Mouse (Mus musculus) small intestine, adult 2 months (tissue): ENCODE results near the gene H2al2a. TPM values are rescaled to one million over a fixed set of nuclear protein-coding genes. Genes with fewer than 3 reads are reported as not detected.

Experiments used
- H3K27ac ChIP-seq: fragments of 200-500 bp; 2 replicates; pipeline ENCODE4 v1.5.1; 2012; ENCODE audit warnings: low read depth, low read length, control low read depth, inconsistent platforms; ENCODE audit not compliant: insufficient read depth
- H3K27me3 ChIP-seq: fragments of 200-500 bp; 2 replicates; pipeline ENCODE4 v1.6.1; 2012; ENCODE audit warnings: mild to moderate bottlenecking, moderate library complexity, low read length, inconsistent platforms; ENCODE audit not compliant: control insufficient read depth, insufficient read depth
- H3K36me3 ChIP-seq: fragments of 200-500 bp; 2 replicates; pipeline ENCODE4 v1.6.1; 2012; ENCODE audit warnings: mild to moderate bottlenecking, low read length, control low read depth, inconsistent platforms; ENCODE audit not compliant: control insufficient read depth, insufficient read depth
- H3K4me1 ChIP-seq: fragments of 200-500 bp; 2 replicates; pipeline ENCODE4 v1.6.1; 2012; ENCODE audit warnings: low read length, inconsistent platforms, mixed read lengths; ENCODE audit not compliant: control insufficient read depth, insufficient read depth, insufficient read length
- H3K4me3 ChIP-seq: fragments of 200-500 bp; 2 replicates; pipeline ENCODE4 v1.5.1; 2012; ENCODE audit warnings: low read depth, mild to moderate bottlenecking, control low read depth, inconsistent platforms, low read length, moderate library complexity
- CTCF ChIP-seq: fragments of 200-500 bp; IDR thresholded peaks from 2 replicates; pipeline ENCODE4 v1.5.1; 2012; ENCODE audit warnings: low read depth, mild to moderate bottlenecking, control low read depth, inconsistent platforms, low read length, moderate library complexity, mixed read lengths; ENCODE audit not compliant: insufficient replicate concordance, insufficient read length; ENCODE audit errors: extremely low read depth
- POLR2A ChIP-seq: fragments of 200-500 bp; IDR thresholded peaks from 2 replicates; pipeline ENCODE4 v1.6.1; 2012; ENCODE audit warnings: low read depth, mild to moderate bottlenecking, control low read depth, inconsistent platforms, low read length, moderate library complexity
- WGBS: fragments of 180-500 bp; shearing (Covaris S2); methylation state at CpG from one replicate; pipeline ENCODE4 v1.1.7; 2018; 5-methylcytosine and 5-hydroxymethylcytosine counted together
- polyA plus RNA-seq: library from polyadenylated mRNA; depleted of rRNA; stranded (reverse); fragments of >200 nt; gene quantifications from 2 replicates; pipeline ENCODE4 v1.2.3, GENCODE M21; 2012

H2al2a gene
- polyA plus RNA-seq, 1 experiment, result not detected

- Histone ChIP-seq H3K36me3 (no peaks in the 10 kb centered on the region), H3K27ac (no peak overlapping the region), H3K27me3 (peaks cover 1% of the 10 kb centered on the region; the same call in 1 of the 2 replicates), H3K4me3 (no peak overlapping the region), H3K4me1 (no peaks in the 10 kb centered on the region)
- 57% methylated on average over 46 of the region's 46 CpGs for WGBS
- TF ChIP-seq CTCF (no peak), POLR2A (no peak)
Observed at GRCm38 (mm10) chr2:18039566-18040290, 43.0 kb upstream of the H2al2a start.

GRCm38 (mm10) chr2:18038895-18039371 is 42.2 kb upstream of the H2al2a start:
- Histone ChIP-seq H3K4me1 (no peaks in the 10 kb centered on the region), H3K27me3 (no peaks in the 10 kb centered on the region; the same call in 1 of the 2 replicates), H3K36me3 (no peaks in the 10 kb centered on the region), H3K27ac (no peak overlapping the region), H3K4me3 (no peak overlapping the region)
- 92% methylated on average over 10 of the region's 10 CpGs for WGBS
- TF ChIP-seq POLR2A (no peak), CTCF (no peak)

- WGBS, result 80% methylated on average over 3 of the region's 3 CpGs
- Histone ChIP-seq H3K4me1 (no peaks in the 10 kb centered on the region), H3K36me3 (no peaks in the 10 kb centered on the region), H3K27me3 (peaks cover 4% of the 10 kb centered on the region), H3K27ac (no peak overlapping the region), H3K4me3 (no peak overlapping the region)
- TF ChIP-seq POLR2A (no peak), CTCF (no peak)
Observed at GRCm38 (mm10) chr2:18038141-18038752, 41.5 kb upstream of the H2al2a start.

- Histone ChIP-seq H3K4me3 (no peak within 1 kb of the TSS), H3K4me1 (no peaks in the 10 kb centered on the region), H3K36me3 (no peaks in the 10 kb centered on the region), H3K27ac (no peak within 1 kb of the TSS), H3K27me3 (peaks cover 7% of the 10 kb centered on the region)
- WGBS, result 78% methylated on average over 2 of the region's 2 CpGs
- TF ChIP-seq CTCF (no peak), POLR2A (no peak)
Observed at GRCm38 (mm10) chr2:18037491-18037890, 40.7 kb upstream of the H2al2a start, which contains the start of gene A930004D18Rik. TSS of gene A930004D18Rik (minus strand) at chr2:18037737.

GRCm38 (mm10) chr2:18034371-18035250 is 37.9 kb upstream of the H2al2a start:
- peaks cover 21% of the 10 kb centered on the region for H3K27me3 ChIP-seq
- no peak overlapping the region for H3K4me3 ChIP-seq
- no peaks in the 10 kb centered on the region for H3K36me3 ChIP-seq
- peaks cover 3% of the 10 kb centered on the region for H3K4me1 ChIP-seq
- whole genome bisulfite sequencing, result 94% methylated on average over 10 of the region's 10 CpGs
- H3K27ac ChIP-seq, result no peak overlapping the region
- TF ChIP-seq POLR2A (no peak), CTCF (no peak)

GRCm38 (mm10) chr2:18033166-18034108 is 36.7 kb upstream of the H2al2a start:
- TF ChIP-seq CTCF (no peak), POLR2A (no peak)
- 89% methylated on average over 10 of the region's 10 CpGs for WGBS
- Histone ChIP-seq H3K4me1 (peaks cover 3% of the 10 kb centered on the region), H3K27me3 (peaks cover 24% of the 10 kb centered on the region), H3K4me3 (no peak overlapping the region), H3K36me3 (no peaks in the 10 kb centered on the region), H3K27ac (no peak overlapping the region)
